12 mouse cellular contexts compared by ENCODE assay signal in genomic region chr15:84189881-84190280, GRCm38 (mm10). TPM values are rescaled to one million over a fixed set of nuclear protein-coding genes. Genes with fewer than 3 reads are reported as not detected.
DNase-seq lines count a peak whose midpoint lies in the region; ATAC-seq and TF ChIP-seq lines count a peak whose summit lies in the region.
"Had no signal": no experiment of that assay in that cellular context is flagged by ENCODE, and none has a peak within 500 bp of the region (broad histone marks: within the 10 kb centered on the region; RNA-seq: fewer than 3 reads in every experiment).

No protein-coding gene starts in this region.

- H3K36me3 ChIP-seq in kidney, postnatal 0 days (ENCODE audit: insufficient read depth, low read length), result no peaks in the 10 kb centered on the region
- no peaks in the 10 kb centered on the region for H3K36me3 ChIP-seq in kidney, embryonic 15.5 days
- H3K36me3 ChIP-seq in ES-E14 (ENCODE audit: control insufficient read depth, insufficient read depth, low read length, poor library complexity, severe bottlenecking), result peaks cover 4% of the 10 kb centered on the region; the same call in 1 of the 2 replicates
- H3K36me3 ChIP-seq in embryonic facial prominence, embryonic 14.5 days (ENCODE audit: control insufficient read depth, insufficient read depth, low read length), result no peaks in the 10 kb centered on the region
- H3K36me3 ChIP-seq in intestine, postnatal 0 days (ENCODE audit: control insufficient read depth, insufficient read depth), result no peaks in the 10 kb centered on the region

- no peaks in the 10 kb centered on the region for H3K27me3 ChIP-seq in kidney, postnatal 0 days (ENCODE audit: insufficient read depth, low read length)
- H3K27me3 ChIP-seq in kidney, embryonic 15.5 days, result no peaks in the 10 kb centered on the region
- no peaks in the 10 kb centered on the region for H3K27me3 ChIP-seq in embryonic facial prominence, embryonic 14.5 days (replicated peaks; ENCODE audit: control insufficient read depth, insufficient read depth, low read length)
- no peaks in the 10 kb centered on the region for H3K27me3 ChIP-seq in intestine, postnatal 0 days (replicated peaks; ENCODE audit: control insufficient read depth, insufficient read depth, low read length)

- H3K4me1 ChIP-seq in kidney, postnatal 0 days (replicated peaks; ENCODE audit: insufficient read depth, low read length), result peaks cover 8% of the 10 kb centered on the region; the same call in 1 of the 2 replicates
- H3K4me1 ChIP-seq in kidney, embryonic 15.5 days, result peaks cover 22% of the 10 kb centered on the region
- H3K4me1 ChIP-seq in ES-E14 (ENCODE audit: control insufficient read depth in 2 of 2, insufficient read depth in 2 of 2, low read length in 2 of 2, poor library complexity in 1 of 2), result peaks cover 15 to 37% of the 10 kb centered on the region in 2 experiments; a peak in 3 of 4 replicates
- peaks cover 12% of the 10 kb centered on the region; the same call in 1 of the 2 replicates for H3K4me1 ChIP-seq in embryonic facial prominence, embryonic 14.5 days (ENCODE audit: control insufficient read depth, insufficient read depth, low read length)
- peaks cover 9% of the 10 kb centered on the region; the same call in 1 of the 2 replicates for H3K4me1 ChIP-seq in intestine, postnatal 0 days (replicated peaks; ENCODE audit: control insufficient read depth, insufficient read depth, low read length)

- DNase-seq in kidney, postnatal 0 days (ENCODE audit: low spot score), result peak; percentile 48
- DNase-seq in A20 (ENCODE audit: low read depth, low spot score) (peak; percentile 76), ES-E14 (ENCODE audit: low read depth, low spot score) (peak; percentile 59)
- peak; percentile 24 for DNase-seq in embryonic facial prominence, embryonic 14.5 days (ENCODE audit: low spot score)
- DNase-seq: lung, postnatal 14 days; right cerebral cortex, postnatal 25 days had no signal

- H3K27ac ChIP-seq in kidney, postnatal 0 days, result no peak overlapping the region
- H3K27ac ChIP-seq in kidney, embryonic 15.5 days, result no peak overlapping the region
- H3K27ac ChIP-seq in ES-E14 (ENCODE audit: insufficient read depth, low read depth, low read length, poor library complexity, severe bottlenecking), result peak overlapping the region; percentile 81
- H3K27ac ChIP-seq in embryonic facial prominence, embryonic 14.5 days (replicated peaks; ENCODE audit: low read depth, low read length), result no peak overlapping the region
- no peak overlapping the region for H3K27ac ChIP-seq in intestine, postnatal 0 days (ENCODE audit: low read depth, low read length)

- no peak overlapping the region for H3K4me2 ChIP-seq in kidney, postnatal 0 days (ENCODE audit: low read length)
- H3K4me2 ChIP-seq in kidney, embryonic 15.5 days, result no peak overlapping the region
- H3K4me2 ChIP-seq in embryonic facial prominence, embryonic 14.5 days (ENCODE audit: low read depth, low read length), result no peak overlapping the region
- no peak overlapping the region for H3K4me2 ChIP-seq in intestine, postnatal 0 days (replicated peaks; ENCODE audit: low read depth)
- H3K4me2 ChIP-seq: heart, embryonic 11.5 days had no signal

- WGBS in kidney, postnatal 0 days, result 49% methylated on average over 3 of the region's 3 CpGs
- 51% methylated on average over 3 of the region's 3 CpGs for WGBS in kidney, embryonic 15.5 days
- WGBS in embryonic facial prominence, embryonic 14.5 days, result 42% methylated on average over 3 of the region's 3 CpGs
- 38% methylated on average over 3 of the region's 3 CpGs for WGBS in intestine, postnatal 0 days

- H3K9me3 ChIP-seq in kidney, postnatal 0 days (replicated peaks; ENCODE audit: low read length), result no peaks in the 10 kb centered on the region
- no peaks in the 10 kb centered on the region for H3K9me3 ChIP-seq in kidney, embryonic 15.5 days (replicated peaks)
- no peaks in the 10 kb centered on the region for H3K9me3 ChIP-seq in ES-E14 (ENCODE audit: control insufficient read depth, insufficient read depth, low read depth, low read length)
- no peaks in the 10 kb centered on the region for H3K9me3 ChIP-seq in embryonic facial prominence, embryonic 14.5 days (ENCODE audit: control insufficient read depth, low read length)
- no peaks in the 10 kb centered on the region for H3K9me3 ChIP-seq in intestine, postnatal 0 days (ENCODE audit: control insufficient read depth)

- TF ChIP-seq CTCF in kidney, postnatal 0 days (IDR thresholded peaks at IDR 0.05; ENCODE audit: low read depth), result no peak
- TF ChIP-seq CTCF in intestine, postnatal 0 days (IDR thresholded peaks at IDR 0.05; ENCODE audit: low read depth), result no peak

- ATAC-seq in kidney, postnatal 0 days (replicated peaks; ENCODE audit: low FRiP score, low read depth), result no peak
- no peak for ATAC-seq in kidney, embryonic 15.5 days (replicated peaks; ENCODE audit: low FRiP score)
- no peak for ATAC-seq in embryonic facial prominence, embryonic 14.5 days (ENCODE audit: low read depth)
- no peak for ATAC-seq in intestine, postnatal 0 days
- ATAC-seq in monocyte, adult 5-6 weeks (replicated peaks; ENCODE audit: insufficient number of reproducible peaks, low FRiP score, low TSS enrichment, poor library complexity, severe bottlenecking), result no peak
- no peak for ATAC-seq in erythroblast, adult 5-6 weeks (replicated peaks; ENCODE audit: low FRiP score, poor library complexity, severe bottlenecking)

- no peak overlapping the region for H3K9ac ChIP-seq in kidney, postnatal 0 days (ENCODE audit: low read depth, low read length)
- H3K9ac ChIP-seq in kidney, embryonic 15.5 days, result no peak overlapping the region
- peak overlapping the region; percentile 26; the same call in 1 of the 2 replicates for H3K9ac ChIP-seq in ES-E14 (ENCODE audit: insufficient read depth, low read depth, low read length, poor library complexity, severe bottlenecking)
- no peak overlapping the region for H3K9ac ChIP-seq in embryonic facial prominence, embryonic 14.5 days (ENCODE audit: low read depth, low read length)
- H3K9ac ChIP-seq in intestine, postnatal 0 days (ENCODE audit: low read depth, low read length), result no peak overlapping the region

- in situ Hi-C loops in ES-E14 (cut with MboI; ENCODE audit: low sequenced_read_pairs in 2 of 2, unreplicated experiment in 2 of 2), result no loop called here

- H3K4me3 ChIP-seq in kidney, postnatal 0 days (replicated peaks; ENCODE audit: low read depth, low read length), result no peak overlapping the region
- no peak overlapping the region for H3K4me3 ChIP-seq in kidney, embryonic 15.5 days (replicated peaks)
- peak overlapping the region in 1 of 2 experiments; percentile 22; a peak in 1 of 4 replicates for H3K4me3 ChIP-seq in ES-E14 (ENCODE audit: insufficient read depth in 1 of 2, low read depth in 1 of 2, low read length in 2 of 2, poor library complexity in 1 of 2, severe bottlenecking in 1 of 2)
- no peak overlapping the region for H3K4me3 ChIP-seq in embryonic facial prominence, embryonic 14.5 days (ENCODE audit: low read depth, low read length)
- no peak overlapping the region for H3K4me3 ChIP-seq in intestine, postnatal 0 days (ENCODE audit: low read depth, low read length)

TF ChIP-seq in ES-E14, 5 proteins besides CTCF, POLR2A, EP300 and RAD21:
- no peak for TF ChIP-seq ZC3H11A (IDR thresholded peaks at IDR 0.05; ENCODE audit: borderline replicate concordance, low read depth, low read length)
- no peak for TF ChIP-seq ZNF384 (IDR thresholded peaks at IDR 0.05; ENCODE audit: low read depth, low read length)
- TF ChIP-seq HCFC1 (IDR thresholded peaks at IDR 0.05; ENCODE audit: borderline replicate concordance, insufficient read depth, low read length), result peak; percentile 99
- TF ChIP-seq MAFK (IDR thresholded peaks at IDR 0.05; ENCODE audit: insufficient read depth, low read depth, low read length), result no peak
- no peak; the same call in 1 of the 2 replicates for TF ChIP-seq CHD2 (IDR thresholded peaks at IDR 0.05; ENCODE audit: low read depth, low read length)
TF ChIP-seq in ES-E14: peak in this region for 1.

RNA-seq across cellular contexts. Expression of gene Samm50, which starts 2.2 kb away (rescaled TPM):
- polyA plus RNA-seq in kidney, postnatal 0 days (2015; fragmentation: Nextera tagmentation; extraction: Ambion mirVana), result 147 and 155 TPM in 2 replicates
- 127 and 132 TPM in 2 replicates for polyA plus RNA-seq in kidney, embryonic 15.5 days (2015; fragmentation: Nextera tagmentation; extraction: Ambion mirVana)
- total RNA-seq in ES-E14 (2012; rRNA removed), result 107 TPM in 2 replicates
- polyA plus RNA-seq in embryonic facial prominence, embryonic 14.5 days (2014; fragmentation: Nextera tagmentation; extraction: Ambion mirVana), result 71.1 and 74.0 TPM in 2 replicates
- 104 and 110 TPM in 2 replicates for polyA plus RNA-seq in intestine, postnatal 0 days (2015; fragmentation: Nextera tagmentation; extraction: Ambion mirVana)
- total RNA-seq in monocyte, adult 5-6 weeks (2017), result 27.7 to 36.4 TPM (median 29.5 TPM) in 3 replicates
- total RNA-seq in erythroblast, adult 5-6 weeks (2015; ENCODE audit: low replicate concordance), result 9.6 and 13.2 TPM in 2 replicates
- 7.0 and 18.7 TPM in 2 replicates for total RNA-seq in erythroblast, adult 5-6 weeks (2017; ENCODE audit: low replicate concordance)

RNA-seq across cellular contexts. Expression of gene Pnpla3, which starts 22.2 kb away (rescaled TPM):
- 0.57 and 0.60 TPM in 2 replicates for polyA plus RNA-seq in kidney, postnatal 0 days (2015; fragmentation: Nextera tagmentation; extraction: Ambion mirVana)
- 0.45 and 1.1 TPM in 2 replicates for polyA plus RNA-seq in kidney, embryonic 15.5 days (2015; fragmentation: Nextera tagmentation; extraction: Ambion mirVana)
- 3.6 and 4.1 TPM in 2 replicates for total RNA-seq in ES-E14 (2012; rRNA removed)
- 0.89 and 1.1 TPM in 2 replicates for polyA plus RNA-seq in embryonic facial prominence, embryonic 14.5 days (2014; fragmentation: Nextera tagmentation; extraction: Ambion mirVana)
- 0.59 and 0.65 TPM in 2 replicates for polyA plus RNA-seq in intestine, postnatal 0 days (2015; fragmentation: Nextera tagmentation; extraction: Ambion mirVana)
- 0.78 TPM in 1 of 3 replicates, not detected in the others for total RNA-seq in monocyte, adult 5-6 weeks (2017)
- total RNA-seq in erythroblast, adult 5-6 weeks (2015; ENCODE audit: low replicate concordance), result not detected in 2 replicates
- not detected in 2 replicates for total RNA-seq in erythroblast, adult 5-6 weeks (2017; ENCODE audit: low replicate concordance)
- total RNA-seq: common myeloid progenitor, adult 5-6 weeks had no signal

RNA-seq across cellular contexts. Expression of gene Parvb, which starts 42.0 kb away (rescaled TPM):
- 2.8 and 3.3 TPM in 2 replicates for polyA plus RNA-seq in kidney, postnatal 0 days (2015; fragmentation: Nextera tagmentation; extraction: Ambion mirVana)
- polyA plus RNA-seq in kidney, embryonic 15.5 days (2015; fragmentation: Nextera tagmentation; extraction: Ambion mirVana), result 3.8 and 4.7 TPM in 2 replicates
- total RNA-seq in ES-E14 (2012; rRNA removed), result 10.8 and 18.6 TPM in 2 replicates
- polyA plus RNA-seq in embryonic facial prominence, embryonic 14.5 days (2014; fragmentation: Nextera tagmentation; extraction: Ambion mirVana), result 5.0 and 7.8 TPM in 2 replicates
- 2.6 and 2.8 TPM in 2 replicates for polyA plus RNA-seq in intestine, postnatal 0 days (2015; fragmentation: Nextera tagmentation; extraction: Ambion mirVana)
- total RNA-seq in monocyte, adult 5-6 weeks (2017), result 6.7 to 45.7 TPM (median 7.8 TPM) in 3 replicates
- total RNA-seq in erythroblast, adult 5-6 weeks (2015; ENCODE audit: low replicate concordance), result 21.5 and 23.6 TPM in 2 replicates
- total RNA-seq in erythroblast, adult 5-6 weeks (2017; ENCODE audit: low replicate concordance), result 12.1 and 15.3 TPM in 2 replicates

Comparison
In these comparisons a context has a peak if more than half of its experiments do, and no peak if none do; other contexts are left out.
1. DNase-seq: peak in every context shown above with its lines; median percentile 76 in A20; 59 in ES-E14; 48 in kidney, postnatal 0 days; 24 in embryonic facial prominence, embryonic 14.5 days.